Mouse (Mus musculus) lung, postnatal 0 days (tissue): ENCODE measurements at regions not wholly inside any gene's neighbourhood (a gene's known extent, or its start where the extent isn't known, plus 50 kb on each side); places are given as distances from the start of the nearest gene placed in this dataset.
A peak's percentile ranks its signal among the peaks of the same experiment; 100 is the strongest.

Experiments used
- CTCF ChIP-seq: IDR thresholded peaks from 2 replicates; pipeline ENCODE4 v1.5.1; 2016; ENCODE audit warnings: antibody characterized with exemption, mild to moderate bottlenecking
- EP300 ChIP-seq: IDR thresholded peaks from 2 replicates; pipeline ENCODE4 v1.6.1; 2016; ENCODE audit warnings: antibody characterized with exemption, mild to moderate bottlenecking, control low read depth

GRCm38 (mm10) chr17:47089769-47090168 is 79.4 kb upstream of the Ubr2 start:
- TF ChIP-seq CTCF = peak; percentile 43
- no peak for TF ChIP-seq EP300
